8 mouse cellular contexts compared by ENCODE assay signal in genomic region chr13:31810693-31811541, GRCm38 (mm10). TPM values are rescaled to one million over a fixed set of nuclear protein-coding genes. Genes with fewer than 3 reads are reported as not detected.
A peak's percentile ranks its signal among the peaks of the same experiment; 100 is the strongest.
DNase-seq lines count a peak whose midpoint lies in the region; ATAC-seq and TF ChIP-seq lines count a peak whose summit lies in the region.

No protein-coding gene starts in this region.

- WGBS in forebrain, embryonic 14.5 days: under 1% methylated on average over 52 of the region's 65 CpGs
- under 1% methylated on average over 55 of the region's 65 CpGs for whole genome bisulfite sequencing in kidney, embryonic 14.5 days

- peaks cover 78% of the 10 kb centered on the region for H3K27me3 ChIP-seq in forebrain, embryonic 14.5 days (replicated peaks; ENCODE audit: control insufficient read depth, insufficient read depth, low read length)
- no peaks in the 10 kb centered on the region for H3K27me3 ChIP-seq in kidney, embryonic 14.5 days (ENCODE audit: control insufficient read depth, insufficient read depth, low read length)

- no peaks in the 10 kb centered on the region for H3K9me3 ChIP-seq in ES-E14 (ENCODE audit: control insufficient read depth, insufficient read depth, low read depth, low read length)
- no peaks in the 10 kb centered on the region for H3K9me3 ChIP-seq in forebrain, embryonic 14.5 days (replicated peaks; ENCODE audit: control insufficient read depth, low read length)
- H3K9me3 ChIP-seq in kidney, embryonic 14.5 days (ENCODE audit: control insufficient read depth, low read length): no peaks in the 10 kb centered on the region

- no peaks in the 10 kb centered on the region for H3K36me3 ChIP-seq in ES-E14 (ENCODE audit: control insufficient read depth, insufficient read depth, low read length, poor library complexity, severe bottlenecking)
- H3K36me3 ChIP-seq in forebrain, embryonic 14.5 days (ENCODE audit: control insufficient read depth, insufficient read depth, low read length): no peaks in the 10 kb centered on the region
- H3K36me3 ChIP-seq in kidney, embryonic 14.5 days (ENCODE audit: control insufficient read depth, insufficient read depth, low read length): peaks cover 10% of the 10 kb centered on the region; the same call in 1 of the 2 replicates

- peak overlapping the region; percentile 45 for H3K4me2 ChIP-seq in forebrain, embryonic 14.5 days (ENCODE audit: low read length)
- peak overlapping the region; percentile 79 for H3K4me2 ChIP-seq in kidney, embryonic 14.5 days (replicated peaks; ENCODE audit: low read depth, low read length)

- H3K4me3 ChIP-seq in ES-E14 (ENCODE audit: insufficient read depth in 1 of 2, low read depth in 1 of 2, low read length in 2 of 2, poor library complexity in 1 of 2, severe bottlenecking in 1 of 2): peak overlapping the region; percentile 47 to 52
- peak overlapping the region; percentile 25 for H3K4me3 ChIP-seq in forebrain, embryonic 14.5 days (ENCODE audit: low read depth, low read length)
- H3K4me3 ChIP-seq in kidney, embryonic 14.5 days (ENCODE audit: low read length): peak overlapping the region; percentile 80

- peak overlapping the region; percentile 4; the same call in 1 of the 2 replicates for H3K9ac ChIP-seq in ES-E14 (ENCODE audit: insufficient read depth, low read depth, low read length, poor library complexity, severe bottlenecking)
- peak overlapping the region; percentile 50 for H3K9ac ChIP-seq in forebrain, embryonic 14.5 days (ENCODE audit: low read length)
- peak overlapping the region; percentile 90 for H3K9ac ChIP-seq in kidney, embryonic 14.5 days (ENCODE audit: low read depth, low read length)

- no peak for ATAC-seq in forebrain, embryonic 14.5 days
- ATAC-seq in kidney, embryonic 14.5 days (ENCODE audit: low FRiP score, low TSS enrichment): peak; percentile 6; the same call in 1 of the 2 replicates

- in situ Hi-C loops in ES-E14 (cut with MboI; ENCODE audit: low sequenced_read_pairs in 2 of 2, unreplicated experiment in 2 of 2): loop anchor here in 1 of 2 experiments (25.0 kb wide), 1 partner anchor 401 kb away; no protein-coding TSS in a partner anchor

- no peak overlapping the region for H3K27ac ChIP-seq in ES-E14 (ENCODE audit: insufficient read depth, low read depth, low read length, poor library complexity, severe bottlenecking)
- no peak overlapping the region for H3K27ac ChIP-seq in forebrain, embryonic 14.5 days (ENCODE audit: low read depth, low read length)
- peak overlapping the region; percentile 87 for H3K27ac ChIP-seq in kidney, embryonic 14.5 days (ENCODE audit: low read depth, low read length)

- no peaks in the 10 kb centered on the region for H3K4me1 ChIP-seq in ES-E14 (ENCODE audit: control insufficient read depth in 2 of 2, insufficient read depth in 2 of 2, low read length in 2 of 2, poor library complexity in 1 of 2)
- 0 out of 2 replicates have a peak, but pooled peaks cover 3% of the 10 kb centered on the region for H3K4me1 ChIP-seq in forebrain, embryonic 14.5 days (ENCODE audit: control insufficient read depth, insufficient read depth, low read length)
- peaks cover 23% of the 10 kb centered on the region for H3K4me1 ChIP-seq in kidney, embryonic 14.5 days (ENCODE audit: control insufficient read depth, insufficient read depth, low read length)

- peak; percentile 75 for DNase-seq in embryo, embryonic 10 days (ENCODE audit: low spot score)
- no peak for DNase-seq in embryo, embryonic 9.5 days (ENCODE audit: extremely low spot score)
- DNase-seq in ES-E14 (ENCODE audit: low read depth, low spot score): no peak
- no peak for DNase-seq in forebrain, embryonic 14.5 days (ENCODE audit: low spot score)
- DNase-seq in neural tube, embryonic 10.5 days (ENCODE audit: extremely low spot score, low spot score): peak; percentile 74
- DNase-seq in cerebellum, adult 9-11 months: no peak
- DNase-seq in frontal cortex, adult 2 months (ENCODE audit: extremely low spot score in 1 of 2, low spot score in 1 of 2): no peak

TF ChIP-seq in ES-E14, 5 proteins besides CTCF, POLR2A, EP300 and RAD21:
- TF ChIP-seq CHD2 (IDR thresholded peaks at IDR 0.05; ENCODE audit: low read depth, low read length) (no peak), MAFK (IDR thresholded peaks at IDR 0.05; ENCODE audit: insufficient read depth, low read depth, low read length) (no peak), HCFC1 (IDR thresholded peaks at IDR 0.05; ENCODE audit: borderline replicate concordance, insufficient read depth, low read length) (no peak), ZC3H11A (IDR thresholded peaks at IDR 0.05; ENCODE audit: borderline replicate concordance, low read depth, low read length) (no peak), ZNF384 (IDR thresholded peaks at IDR 0.05; ENCODE audit: low read depth, low read length) (no peak)

RNA-seq across cellular contexts. Expression of gene Foxc1, which starts 4.5 kb away (rescaled TPM):
- 0.42 and 1.2 TPM in 2 replicates for total RNA-seq in ES-E14 (2012; rRNA removed)
- 1.4 and 1.5 TPM in 2 replicates for polyA plus RNA-seq in forebrain, embryonic 14.5 days (2014; fragmentation: Nextera tagmentation; extraction: Ambion mirVana)
- polyA plus RNA-seq in kidney, embryonic 14.5 days (2014; fragmentation: Nextera tagmentation; extraction: Ambion mirVana): 9.9 and 12.3 TPM in 2 replicates
- polyA plus RNA-seq in frontal cortex, adult 2 months (2012; rRNA removed): 2.8 and 3.3 TPM in 2 replicates

Comparison
In these comparisons a context has a peak if more than half of its experiments do, and no peak if none do; other contexts are left out.
1. DNase-seq: peak in embryo, embryonic 10 days (single experiment) and neural tube, embryonic 10.5 days (single experiment); none in embryo, embryonic 9.5 days (single experiment), ES-E14 (single experiment), forebrain, embryonic 14.5 days (single experiment), cerebellum, adult 9-11 months (single experiment) and frontal cortex, adult 2 months (0 of 2).
2. H3K4me3 ChIP-seq: peak in every context shown above with its lines; median percentile 80 in kidney, embryonic 14.5 days; 50 in ES-E14; 25 in forebrain, embryonic 14.5 days.
3. H3K9ac ChIP-seq: peak in every context shown above with its lines; median percentile 90 in kidney, embryonic 14.5 days; 50 in forebrain, embryonic 14.5 days; 4 in ES-E14.